Mouse (Mus musculus) forebrain, embryonic 13.5 days (tissue): ENCODE data around the gene Prkcz. TPM values are rescaled to one million over a fixed set of nuclear protein-coding genes. Genes with fewer than 3 reads are reported as not detected.
A peak's percentile ranks its signal among the peaks of the same experiment; 100 is the strongest.

Experiments used
- ATAC-seq: fragments of 200-750 bp; cut with Nextera tagmentation; 2 replicates; pipeline ENCODE4 v1.8.0; 2017
- H3K27ac ChIP-seq: fragments of 300-500 bp; sonication (generic); 2 replicates; pipeline ENCODE4 v1.5.1; 2015; ENCODE audit warnings: inconsistent platforms, mild to moderate bottlenecking, moderate library complexity
- H3K27me3 ChIP-seq: fragments of 300-500 bp; sonication (generic); 2 replicates; pipeline ENCODE4 v1.6.1; 2015; ENCODE audit warnings: mild to moderate bottlenecking, inconsistent platforms
- H3K36me3 ChIP-seq: fragments of 300-500 bp; sonication (generic); 2 replicates; pipeline ENCODE4 v1.6.1; 2015; ENCODE audit warnings: mild to moderate bottlenecking, inconsistent platforms; ENCODE audit not compliant: poor library complexity, severe bottlenecking
- H3K4me1 ChIP-seq: fragments of 300-500 bp; sonication (generic); 2 replicates; pipeline ENCODE4 v1.6.1; 2015; ENCODE audit warnings: inconsistent platforms
- H3K4me2 ChIP-seq: fragments of 300-500 bp; sonication (generic); 2 replicates; pipeline ENCODE4 v1.6.1; 2015; ENCODE audit warnings: inconsistent platforms, mild to moderate bottlenecking, moderate library complexity
- H3K4me3 ChIP-seq: fragments of 300-500 bp; sonication (generic); 2 replicates; pipeline ENCODE4 v1.5.1; 2015; ENCODE audit warnings: mild to moderate bottlenecking, inconsistent platforms
- H3K9ac ChIP-seq: fragments of 300-500 bp; sonication (generic); 2 replicates; pipeline ENCODE4 v1.6.1; 2015; ENCODE audit warnings: mild to moderate bottlenecking, inconsistent platforms
- H3K9me3 ChIP-seq: fragments of 300-500 bp; sonication (generic); replicated peaks from 2 replicates; pipeline ENCODE4 v1.6.1; 2016; ENCODE audit warnings: inconsistent platforms
- WGBS: fragments of 180-500 bp; shearing (Covaris S2); methylation state at CpG from one replicate; pipeline ENCODE4 v1.1.7; 2015; 5-methylcytosine and 5-hydroxymethylcytosine counted together
- polyA plus RNA-seq: library from polyadenylated mRNA; unstranded; fragments of >200 nt; fragmentation: Nextera tagmentation; extraction: Ambion mirVana; gene quantifications from 2 replicates; pipeline ENCODE4 v1.2.1, GENCODE M21; 2015

The Prkcz gene
- polyA plus RNA-seq, 1 experiment from 2014 or later = 33.2 TPM

- Histone ChIP-seq H3K36me3 (no peaks in the 10 kb centered on the region), H3K9me3 (no peaks in the 10 kb centered on the region), H3K27ac (peak overlapping the region; percentile 91), H3K4me3 (no peak overlapping the region), H3K27me3 (no peaks in the 10 kb centered on the region), H3K4me1 (peaks cover 47% of the 10 kb centered on the region), H3K9ac (no peak overlapping the region), H3K4me2 (no peak overlapping the region)
- ATAC-seq = no peak
- WGBS = 86% methylated on average over 7 of the region's 7 CpGs
These were observed 56.6 kb downstream of the Prkcz start for GRCm38 (mm10) chr4:155304508-155305096.

DNA sequence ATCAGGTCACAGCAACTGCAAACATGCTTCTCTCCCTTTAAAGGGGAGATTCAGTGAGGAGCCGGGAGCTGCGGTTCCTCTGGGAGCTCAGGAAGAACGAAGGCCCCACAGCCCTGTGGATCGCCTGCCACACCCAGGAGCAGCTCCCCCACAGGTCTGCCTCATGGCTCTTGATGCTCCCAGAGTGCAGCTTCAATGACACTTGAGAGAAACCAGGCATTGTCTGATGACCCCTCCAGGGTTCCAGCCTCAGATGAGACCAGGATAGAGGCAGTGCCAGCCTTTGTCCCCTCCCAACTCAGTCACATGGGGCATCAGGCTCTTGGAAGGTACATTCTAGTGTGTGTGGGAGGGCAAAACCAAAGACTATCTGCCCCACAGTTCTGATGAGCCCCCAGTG, 59.2 kb downstream of the Prkcz start:
- Histone ChIP-seq H3K36me3 (0 out of 2 replicates have a peak, but pooled peaks cover 4% of the 10 kb centered on the region), H3K9me3 (no peaks in the 10 kb centered on the region), H3K27ac (no peak overlapping the region), H3K4me1 (peaks cover 29% of the 10 kb centered on the region), H3K27me3 (no peaks in the 10 kb centered on the region), H3K9ac (no peak overlapping the region), H3K4me2 (no peak overlapping the region), H3K4me3 (no peak overlapping the region)
- no peak for ATAC-seq
- WGBS = 63% methylated on average over 4 of the region's 4 CpGs

GRCm38 (mm10) chr4:155301098-155301447, 60.1 kb downstream of the Prkcz start:
- Histone ChIP-seq H3K4me1 (peaks cover 23% of the 10 kb centered on the region), H3K9ac (no peak overlapping the region), H3K4me2 (no peak overlapping the region), H3K27ac (no peak overlapping the region), H3K4me3 (no peak overlapping the region), H3K27me3 (no peaks in the 10 kb centered on the region), H3K36me3 (0 out of 2 replicates have a peak, but pooled peaks cover 4% of the 10 kb centered on the region), H3K9me3 (no peaks in the 10 kb centered on the region)
- 93% methylated on average over 7 of the region's 7 CpGs for WGBS
- no peak for ATAC-seq

GRCm38 (mm10) chr4:155300421-155301097, 60.6 kb downstream of the Prkcz start:
- 0 out of 2 replicates have a peak, but pooled peaks cover 4% of the 10 kb centered on the region for H3K36me3 ChIP-seq
- no peak overlapping the region for H3K27ac ChIP-seq
- no peaks in the 10 kb centered on the region for H3K9me3 ChIP-seq
- no peak overlapping the region for H3K4me3 ChIP-seq
- H3K4me1 ChIP-seq = peaks cover 18% of the 10 kb centered on the region
- no peak for ATAC-seq
- H3K9ac ChIP-seq = 0 out of 2 replicates have a peak overlapping the region, but pooled peaks have one; percentile 5
- H3K4me2 ChIP-seq = no peak overlapping the region
- 80% methylated on average over 21 of the region's 21 CpGs for WGBS
- H3K27me3 ChIP-seq = no peaks in the 10 kb centered on the region

- Histone ChIP-seq H3K4me2 (no peak overlapping the region), H3K27me3 (no peaks in the 10 kb centered on the region), H3K4me1 (peaks cover 7% of the 10 kb centered on the region), H3K27ac (no peak overlapping the region), H3K4me3 (no peak overlapping the region), H3K9ac (no peak overlapping the region), H3K9me3 (no peaks in the 10 kb centered on the region), H3K36me3 (0 out of 2 replicates have a peak, but pooled peaks cover 4% of the 10 kb centered on the region)
- WGBS = 97% methylated on average over 4 of the region's 4 CpGs
- ATAC-seq = no peak
These were observed 62.3 kb downstream of the Prkcz start for GRCm38 (mm10) chr4:155298826-155299225.

- Histone ChIP-seq H3K9ac (no peak overlapping the region), H3K36me3 (0 out of 2 replicates have a peak, but pooled peaks cover 4% of the 10 kb centered on the region), H3K4me3 (no peak overlapping the region), H3K27me3 (no peaks in the 10 kb centered on the region), H3K4me2 (no peak overlapping the region), H3K27ac (no peak overlapping the region), H3K9me3 (no peaks in the 10 kb centered on the region), H3K4me1 (peaks cover 5% of the 10 kb centered on the region)
- no peak for ATAC-seq
- WGBS = 60% methylated on average over 2 of the region's 2 CpGs
These were observed 64.1 kb downstream of the Prkcz start for GRCm38 (mm10) chr4:155297057-155297456.

DNA sequence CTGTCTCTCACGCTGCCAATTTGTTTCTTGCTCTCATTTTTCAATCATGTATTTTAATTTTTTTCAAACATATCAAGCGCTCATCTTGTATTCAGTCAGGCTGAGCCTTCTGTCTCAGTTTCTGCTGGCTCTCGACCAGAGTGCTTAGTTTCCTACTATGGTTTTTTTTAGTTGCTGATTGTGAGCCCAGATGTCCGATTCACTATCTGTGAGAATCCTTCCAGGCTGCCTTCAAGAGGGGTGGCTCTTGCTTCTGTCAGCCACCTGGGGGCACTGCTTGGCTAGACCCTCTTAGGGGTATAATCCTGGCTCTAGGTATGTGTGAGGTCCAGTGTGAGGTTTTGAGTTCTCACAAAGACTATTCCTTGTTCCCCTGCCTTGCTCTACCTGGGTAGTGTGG, 65.2 kb downstream of the Prkcz start:
- Histone ChIP-seq H3K4me3 (no peak overlapping the region), H3K27ac (peak overlapping the region; percentile 61), H3K9ac (no peak overlapping the region), H3K4me1 (peaks cover 4% of the 10 kb centered on the region; the same call in 1 of the 2 replicates), H3K4me2 (no peak overlapping the region), H3K9me3 (no peaks in the 10 kb centered on the region), H3K27me3 (no peaks in the 10 kb centered on the region), H3K36me3 (0 out of 2 replicates have a peak, but pooled peaks cover 4% of the 10 kb centered on the region)
- WGBS = 69% methylated on average over 4 of the region's 4 CpGs
- ATAC-seq = peak; percentile 33; the same call in 1 of the 2 replicates

GRCm38 (mm10) chr4:155295026-155295590, 66.1 kb downstream of the Prkcz start:
- 80% methylated on average over 10 of the region's 10 CpGs for WGBS

DNA sequence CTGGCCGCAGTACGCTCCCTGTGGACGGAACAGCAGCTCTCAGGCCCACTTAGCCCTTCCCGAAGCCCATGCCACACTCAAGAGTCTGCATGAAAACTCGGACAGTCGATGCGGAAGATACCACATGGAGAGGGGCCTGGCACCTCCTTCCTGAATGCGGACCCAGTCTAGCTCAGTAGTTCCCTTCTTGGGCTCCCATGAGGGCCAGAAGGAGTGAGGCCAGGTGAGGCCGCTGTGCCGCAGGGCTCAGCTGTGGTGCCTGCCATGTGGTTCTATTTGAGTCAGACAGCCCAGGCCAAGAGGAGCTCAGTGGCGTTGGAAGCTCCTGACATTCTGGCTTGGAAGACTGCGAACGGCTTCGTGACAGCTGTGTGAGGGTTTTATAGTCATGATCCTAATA, 66.8 kb downstream of the Prkcz start:
- ATAC-seq = no peak
- no peak overlapping the region for H3K27ac ChIP-seq
- H3K36me3 ChIP-seq = peaks cover 6% of the 10 kb centered on the region
- 94% methylated on average over 14 of the region's 14 CpGs for WGBS
- no peaks in the 10 kb centered on the region for H3K9me3 ChIP-seq
- no peak overlapping the region for H3K4me2 ChIP-seq
- no peaks in the 10 kb centered on the region for H3K27me3 ChIP-seq
- H3K4me3 ChIP-seq = no peak overlapping the region
- peaks cover 4% of the 10 kb centered on the region; the same call in 1 of the 2 replicates for H3K4me1 ChIP-seq
- no peak overlapping the region for H3K9ac ChIP-seq

More at GRCm38 (mm10) chr4:155295026-155295590, 66.1 kb downstream of the Prkcz start:
- no peaks in the 10 kb centered on the region for H3K27me3 ChIP-seq
- ATAC-seq = no peak
- H3K4me1 ChIP-seq = peaks cover 4% of the 10 kb centered on the region; the same call in 1 of the 2 replicates
- peaks cover 4% of the 10 kb centered on the region; the same call in 1 of the 2 replicates for H3K36me3 ChIP-seq
- H3K4me3 ChIP-seq = no peak overlapping the region
- no peak overlapping the region for H3K9ac ChIP-seq
- H3K4me2 ChIP-seq = no peak overlapping the region
- peak overlapping the region; percentile 72 for H3K27ac ChIP-seq
- H3K9me3 ChIP-seq = no peaks in the 10 kb centered on the region

GRCm38 (mm10) chr4:155292863-155293262, 68.3 kb downstream of the Prkcz start:
- no peak for ATAC-seq
- WGBS = 89% methylated on average over 10 of the region's 10 CpGs
- Histone ChIP-seq H3K4me3 (no peak overlapping the region), H3K4me1 (peaks cover 4% of the 10 kb centered on the region; the same call in 1 of the 2 replicates), H3K9me3 (no peaks in the 10 kb centered on the region), H3K36me3 (peaks cover 14% of the 10 kb centered on the region), H3K27me3 (no peaks in the 10 kb centered on the region), H3K9ac (no peak overlapping the region), H3K4me2 (no peak overlapping the region), H3K27ac (no peak overlapping the region)

GRCm38 (mm10) chr4:155290045-155290444, 71.1 kb downstream of the Prkcz start:
- Histone ChIP-seq H3K4me1 (no peaks in the 10 kb centered on the region), H3K27me3 (no peaks in the 10 kb centered on the region), H3K9me3 (no peaks in the 10 kb centered on the region), H3K4me2 (no peak overlapping the region), H3K9ac (no peak overlapping the region), H3K27ac (no peak overlapping the region), H3K36me3 (peaks cover 14% of the 10 kb centered on the region), H3K4me3 (no peak overlapping the region)
- ATAC-seq = no peak
- WGBS = 91% methylated on average over 7 of the region's 7 CpGs

- Histone ChIP-seq H3K9ac (no peak overlapping the region), H3K36me3 (peaks cover 14% of the 10 kb centered on the region), H3K4me2 (no peak overlapping the region), H3K4me3 (no peak overlapping the region), H3K27me3 (no peaks in the 10 kb centered on the region), H3K9me3 (no peaks in the 10 kb centered on the region), H3K27ac (no peak overlapping the region), H3K4me1 (no peaks in the 10 kb centered on the region)
- no peak for ATAC-seq
- WGBS = 70% methylated on average over 1 of the region's 1 CpGs
These were observed 72.6 kb downstream of the Prkcz start for GRCm38 (mm10) chr4:155288586-155288985.
